Mouse (Mus musculus) intestine, embryonic 16.5 days (tissue): Measurements from ENCODE around the gene Rarg. TPM values are rescaled to one million over a fixed set of nuclear protein-coding genes. Genes with fewer than 3 reads are reported as not detected.
A peak's percentile ranks its signal among the peaks of the same experiment; 100 is the strongest.

Source experiments
- ATAC-seq: fragments of 200-750 bp; cut with Nextera tagmentation; 2 replicates; pipeline ENCODE4 v1.8.0; 2017; ENCODE audit warnings: moderate TSS enrichment, moderate library complexity
- H3K27ac ChIP-seq: fragments of 300-500 bp; sonication (generic); 2 replicates; pipeline ENCODE4 v1.5.1; 2014; ENCODE audit warnings: mild to moderate bottlenecking, low read length
- H3K27me3 ChIP-seq: fragments of 300-500 bp; sonication (generic); replicated peaks from 2 replicates; pipeline ENCODE4 v1.6.1; 2014; ENCODE audit warnings: low read length, control low read depth, mixed read lengths; ENCODE audit not compliant: control insufficient read depth, insufficient read depth
- H3K36me3 ChIP-seq: fragments of 300-500 bp; sonication (generic); 2 replicates; pipeline ENCODE4 v1.6.1; 2014; ENCODE audit warnings: low read length, control low read depth; ENCODE audit not compliant: control insufficient read depth, insufficient read depth
- H3K4me1 ChIP-seq: fragments of 300-500 bp; sonication (generic); 2 replicates; pipeline ENCODE4 v1.6.1; 2014; ENCODE audit warnings: low read length, control low read depth, mixed read lengths; ENCODE audit not compliant: control insufficient read depth, insufficient read depth
- H3K4me2 ChIP-seq: fragments of 300-500 bp; sonication (generic); 2 replicates; pipeline ENCODE4 v1.6.1; 2014; ENCODE audit warnings: low read depth, low read length, control low read depth
- H3K4me3 ChIP-seq: fragments of 300-500 bp; sonication (generic); 2 replicates; pipeline ENCODE4 v1.5.1; 2014; ENCODE audit warnings: mild to moderate bottlenecking, low read length
- H3K9ac ChIP-seq: fragments of 300-500 bp; sonication (generic); 2 replicates; pipeline ENCODE4 v1.6.1; 2014; ENCODE audit warnings: low read depth, low read length
- H3K9me3 ChIP-seq: fragments of 300-500 bp; sonication (generic); 2 replicates; pipeline ENCODE4 v1.6.1; 2016; ENCODE audit warnings: low read length, control low read depth; ENCODE audit not compliant: control insufficient read depth
- WGBS: fragments of 180-500 bp; shearing (Covaris S2); extraction: QIAGEN DNeasy Blood & Tissue Kit; methylation state at CpG from one replicate; pipeline ENCODE4 v1.1.7; 2014; 5-methylcytosine and 5-hydroxymethylcytosine counted together
- polyA plus RNA-seq: library from polyadenylated mRNA; unstranded; fragments of >200 nt; fragmentation: Nextera tagmentation; extraction: Ambion mirVana; gene quantifications from 2 replicates; pipeline ENCODE4 v1.2.1, GENCODE M21; 2015

The Rarg gene
- polyA plus RNA-seq, 1 experiment from 2014 or later = 14.7 TPM

GRCm38 (mm10) chr15:102279783-102280520 lies 22.6 kb upstream of the Rarg start:
- ATAC-seq = peak; percentile 41
- Histone ChIP-seq H3K27me3 (no peaks in the 10 kb centered on the region), H3K36me3 (peaks cover 11% of the 10 kb centered on the region), H3K27ac (peak overlapping the region; percentile 94), H3K4me2 (peak overlapping the region; percentile 70), H3K4me1 (peaks cover 14% of the 10 kb centered on the region), H3K9ac (peak overlapping the region; percentile 92), H3K9me3 (no peaks in the 10 kb centered on the region), H3K4me3 (peak overlapping the region; percentile 88)
- 24% methylated on average over 13 of the region's 13 CpGs for WGBS

DNA sequence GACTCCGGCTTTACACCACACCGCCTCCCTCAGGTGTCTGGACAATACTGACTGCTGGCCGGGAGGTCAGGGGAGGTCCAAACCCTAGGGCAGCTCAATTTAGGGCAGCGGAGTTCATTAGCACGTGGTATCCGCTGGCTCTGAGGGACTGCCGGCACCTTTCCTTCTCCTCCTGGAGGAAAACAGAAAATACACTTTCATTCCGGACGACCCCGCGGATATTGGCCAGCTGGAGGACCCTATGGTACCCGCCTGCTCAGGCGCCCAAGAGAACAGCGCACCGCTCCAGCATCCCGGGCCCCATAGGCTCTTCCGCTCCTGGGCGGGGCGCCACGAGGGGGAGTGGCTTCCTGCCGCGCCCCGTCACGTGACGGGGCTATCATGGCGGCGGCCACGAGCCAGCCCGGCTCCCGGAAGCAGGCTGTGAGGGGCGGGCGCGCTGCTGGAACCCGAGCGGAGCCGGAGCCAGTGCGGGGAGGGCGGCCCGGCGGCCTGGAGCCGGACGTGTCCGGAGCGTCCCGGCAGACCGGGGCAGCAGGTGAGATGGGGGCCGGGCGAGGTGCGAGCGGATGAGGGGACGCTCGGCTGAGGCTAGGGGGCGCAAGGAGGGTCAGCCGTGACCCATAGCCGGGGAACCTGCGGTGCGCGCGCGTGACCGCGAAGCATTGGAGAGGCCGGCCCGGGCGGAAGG lies 21.9 kb upstream of the Rarg start, which contains the start of gene Mfsd5:
TSS of gene Mfsd5 (plus strand) at position 363 of the 691 bp plus-strand sequence.
- no peaks in the 10 kb centered on the region for H3K27me3 ChIP-seq
- ATAC-seq = peak; percentile 95
- under 1% methylated on average over 65 of the region's 65 CpGs for WGBS

DNA sequence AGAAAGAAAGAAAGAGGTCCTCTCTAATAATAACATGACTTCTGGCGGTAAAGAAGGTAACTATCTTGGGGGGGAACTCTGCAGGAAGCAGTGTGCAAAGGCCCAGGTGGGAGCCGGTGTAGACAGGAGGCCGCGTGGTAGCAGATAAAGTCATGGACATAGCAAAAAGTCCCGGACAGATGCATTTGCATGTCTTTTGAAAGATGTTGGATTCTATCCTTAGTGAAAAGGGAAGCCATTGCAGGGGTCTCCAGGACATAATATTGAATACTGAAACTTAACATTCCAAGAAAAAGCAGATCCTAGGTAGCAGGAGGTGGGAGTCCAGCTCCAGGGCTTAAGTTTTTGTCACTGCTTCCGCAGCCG lies 21.4 kb upstream of the Rarg start:
- Histone ChIP-seq H3K9me3 (no peaks in the 10 kb centered on the region), H3K4me2 (peak overlapping the region; percentile 70), H3K27ac (peak overlapping the region; percentile 94), H3K27me3 (no peaks in the 10 kb centered on the region), H3K4me3 (peak overlapping the region; percentile 88), H3K4me1 (peaks cover 14% of the 10 kb centered on the region), H3K36me3 (peaks cover 11% of the 10 kb centered on the region), H3K9ac (peak overlapping the region; percentile 92)
- 0 out of 2 replicates have a peak, but pooled peaks have one; percentile 3 for ATAC-seq
- 30% methylated on average over 7 of the region's 7 CpGs for WGBS

More for the DNA sequence above, 21.9 kb upstream of the Rarg start, which contains the start of gene Mfsd5:
- Histone ChIP-seq H3K9ac (peak within 1 kb of the TSS; percentile 92), H3K4me1 (peaks cover 14% of the 10 kb centered on the region), H3K36me3 (peaks cover 11% of the 10 kb centered on the region), H3K4me3 (peak within 1 kb of the TSS; percentile 88), H3K27ac (peak within 1 kb of the TSS; percentile 94), H3K4me2 (peak within 1 kb of the TSS; percentile 70), H3K9me3 (no peaks in the 10 kb centered on the region)

- ATAC-seq = no peak
- H3K9me3 ChIP-seq = no peaks in the 10 kb centered on the region
- H3K27ac ChIP-seq = no peak overlapping the region
- H3K9ac ChIP-seq = no peak overlapping the region
- peaks cover 9% of the 10 kb centered on the region for H3K4me1 ChIP-seq
- WGBS = 76% methylated on average over 6 of the region's 6 CpGs
- H3K27me3 ChIP-seq = peaks cover 5% of the 10 kb centered on the region; the same call in 1 of the 2 replicates
- no peak overlapping the region for H3K4me3 ChIP-seq
- no peaks in the 10 kb centered on the region for H3K36me3 ChIP-seq
- no peak overlapping the region for H3K4me2 ChIP-seq
These were observed 16.8 kb upstream of the Rarg start for GRCm38 (mm10) chr15:102273982-102274716.

DNA sequence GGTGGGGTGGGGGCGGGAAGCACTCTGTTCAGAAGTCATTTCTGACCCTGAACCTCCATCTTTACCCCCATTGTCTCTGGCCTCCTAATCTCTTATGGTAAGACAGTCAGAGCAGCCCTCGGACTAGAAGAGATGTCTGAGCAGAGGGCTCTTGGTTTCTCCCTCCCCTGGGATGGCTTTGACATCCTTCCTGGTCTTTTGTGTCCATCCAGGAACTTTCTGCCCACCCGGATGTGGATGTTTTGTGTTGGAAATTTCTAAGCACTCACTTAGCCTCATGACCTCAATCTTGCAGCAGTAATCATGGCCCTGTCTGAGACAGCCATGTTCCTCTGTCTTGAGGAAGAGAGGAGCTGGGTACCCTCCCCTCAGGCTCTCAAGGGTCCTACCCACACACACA lies 14.1 kb upstream of the Rarg start:
- ATAC-seq = no peak
- peaks cover 5% of the 10 kb centered on the region; the same call in 1 of the 2 replicates for H3K4me1 ChIP-seq
- no peaks in the 10 kb centered on the region for H3K36me3 ChIP-seq
- no peaks in the 10 kb centered on the region for H3K9me3 ChIP-seq
- no peak overlapping the region for H3K4me2 ChIP-seq
- H3K27ac ChIP-seq = no peak overlapping the region
- H3K9ac ChIP-seq = no peak overlapping the region
- 41% methylated on average over 3 of the region's 3 CpGs for WGBS
- peaks cover 5% of the 10 kb centered on the region; the same call in 1 of the 2 replicates for H3K27me3 ChIP-seq
- H3K4me3 ChIP-seq = no peak overlapping the region

GRCm38 (mm10) chr15:102270274-102270960 lies 13.1 kb upstream of the Rarg start, which contains the start of gene Gm9918:
Gm9918 (plus strand) TSS chr15:102270563.
- H3K4me1 ChIP-seq = peaks cover 5% of the 10 kb centered on the region; the same call in 1 of the 2 replicates
- peak within 1 kb of the TSS; percentile 22; the same call in 1 of the 2 replicates for H3K4me3 ChIP-seq
- no peaks in the 10 kb centered on the region for H3K36me3 ChIP-seq
- no peak within 1 kb of the TSS for H3K27ac ChIP-seq
- H3K4me2 ChIP-seq = peak within 1 kb of the TSS; percentile 25; the same call in 1 of the 2 replicates
- peaks cover 5% of the 10 kb centered on the region; the same call in 1 of the 2 replicates for H3K27me3 ChIP-seq
- H3K9ac ChIP-seq = peak within 1 kb of the TSS; percentile 37; the same call in 1 of the 2 replicates
- ATAC-seq = no peak
- H3K9me3 ChIP-seq = no peaks in the 10 kb centered on the region
- WGBS = 19% methylated on average over 21 of the region's 21 CpGs

- Histone ChIP-seq H3K27ac (no peak overlapping the region), H3K4me3 (no peak overlapping the region), H3K4me2 (no peak overlapping the region), H3K36me3 (no peaks in the 10 kb centered on the region), H3K4me1 (peaks cover 2% of the 10 kb centered on the region; the same call in 1 of the 2 replicates), H3K9me3 (no peaks in the 10 kb centered on the region), H3K9ac (no peak overlapping the region), H3K27me3 (peaks cover 1% of the 10 kb centered on the region)
- WGBS = 89% methylated on average over 5 of the region's 5 CpGs
- ATAC-seq = no peak
These were observed 8.2 kb upstream of the Rarg start for GRCm38 (mm10) chr15:102265548-102265947.

- Histone ChIP-seq H3K27me3 (no peaks in the 10 kb centered on the region; the same call in 1 of the 2 replicates), H3K9me3 (no peaks in the 10 kb centered on the region), H3K36me3 (no peaks in the 10 kb centered on the region), H3K4me1 (peaks cover 8% of the 10 kb centered on the region), H3K4me3 (no peak overlapping the region), H3K4me2 (no peak overlapping the region), H3K27ac (no peak overlapping the region), H3K9ac (no peak overlapping the region)
- no peak for ATAC-seq
- WGBS = 75% methylated on average over 2 of the region's 2 CpGs
These were observed 5.7 kb upstream of the Rarg start for GRCm38 (mm10) chr15:102263037-102263436.
